Mouse (Mus musculus): ENCODE measurements at regions not wholly inside any gene's neighbourhood (a gene's known extent, or its start where the extent isn't known, plus 50 kb on each side); places are given as distances from the start of the nearest gene placed in this dataset.

- no peak for TF ChIP-seq MEF2A (IDR thresholded peaks at IDR 0.05; ENCODE audit: extremely low read depth, insufficient replicate concordance, low read depth, low read length, poor library complexity, severe bottlenecking)
Measured at GRCm38 (mm10) chr6:139132083-139132679, 369.6 kb downstream of the Rergl start (continued).

GRCm38 (mm10) chr6:139108263-139108662, 393.5 kb downstream of the Rergl start:
- Histone ChIP-seq H3K27ac (ENCODE audit: control insufficient read depth, low read depth, low read length) (no peak overlapping the region), H3K27me3 (ENCODE audit: control insufficient read depth in 1 of 2, insufficient read depth in 2 of 2, low read length in 2 of 2) (no peaks in the 10 kb centered on the region), H3K9ac (ENCODE audit: control insufficient read depth, low read depth, low read length, poor library complexity, severe bottlenecking) (no peak overlapping the region), H3K36me3 (ENCODE audit: control insufficient read depth in 1 of 2, insufficient read depth in 2 of 2, low read length in 2 of 2) (no peaks in the 10 kb centered on the region), H3K9me3 (replicated peaks; ENCODE audit: insufficient read depth, low read length) (no peaks in the 10 kb centered on the region), H3K4me3 (ENCODE audit: control insufficient read depth in 1 of 2, insufficient read depth in 1 of 2, low read depth in 2 of 2, low read length in 2 of 2) (no peak overlapping the region), H3K4me1 (ENCODE audit: control insufficient read depth in 1 of 2, insufficient read depth in 2 of 2, low read length in 2 of 2) (no peaks in the 10 kb centered on the region), H3K79me2 (ENCODE audit: control insufficient read depth, insufficient read depth, low read length, poor library complexity) (no peaks in the 10 kb centered on the region)
- no peak for DNase-seq (ENCODE audit: low read depth, low spot score)
- TF ChIP-seq CTCF (IDR thresholded peaks at IDR 0.05 in 2 of 3, conservative IDR thresholded peaks at IDR 0.05 in 1 of 3; ENCODE audit: control insufficient read depth in 1 of 3, insufficient read depth in 1 of 3, low read depth in 2 of 3, low read length in 3 of 3, poor library complexity in 1 of 3, severe bottlenecking in 1 of 3) = no peak
- no peak for TF ChIP-seq ETS1 (IDR thresholded peaks at IDR 0.05; ENCODE audit: low read depth, low read length)
- TF ChIP-seq RAD21 (IDR thresholded peaks at IDR 0.05; ENCODE audit: low read depth, low read length) = no peak
- TF ChIP-seq ELF1 (IDR thresholded peaks at IDR 0.05; ENCODE audit: low read depth, low read length) = no peak

GRCm38 (mm10) chr6:139103397-139103796, 398.4 kb downstream of the Rergl start:
- no peak for DNase-seq (ENCODE audit: low read depth, low spot score)
- H3K36me3 ChIP-seq (ENCODE audit: control insufficient read depth in 1 of 2, insufficient read depth in 2 of 2, low read length in 2 of 2) = no peaks in the 10 kb centered on the region
- no peaks in the 10 kb centered on the region for H3K79me2 ChIP-seq (ENCODE audit: control insufficient read depth, insufficient read depth, low read length, poor library complexity)
- no peak overlapping the region for H3K9ac ChIP-seq (ENCODE audit: control insufficient read depth, low read depth, low read length, poor library complexity, severe bottlenecking)
- H3K4me3 ChIP-seq (ENCODE audit: control insufficient read depth in 1 of 2, insufficient read depth in 1 of 2, low read depth in 2 of 2, low read length in 2 of 2) = no peak overlapping the region
- no peaks in the 10 kb centered on the region for H3K27me3 ChIP-seq (ENCODE audit: control insufficient read depth in 1 of 2, insufficient read depth in 2 of 2, low read length in 2 of 2)
- H3K9me3 ChIP-seq (replicated peaks; ENCODE audit: insufficient read depth, low read length) = no peaks in the 10 kb centered on the region
- TF ChIP-seq SMC3 (IDR thresholded peaks at IDR 0.05; ENCODE audit: low read depth, low read length) (no peak), CTCF (IDR thresholded peaks at IDR 0.05 in 2 of 3, conservative IDR thresholded peaks at IDR 0.05 in 1 of 3; ENCODE audit: control insufficient read depth in 1 of 3, insufficient read depth in 1 of 3, low read depth in 2 of 3, low read length in 3 of 3, poor library complexity in 1 of 3, severe bottlenecking in 1 of 3) (no peak), EP300 (IDR thresholded peaks at IDR 0.05; ENCODE audit: low read depth in 1 of 2, low read length in 2 of 2) (no peak), E2F4 (IDR thresholded peaks at IDR 0.05; ENCODE audit: borderline replicate concordance, low read depth, low read length) (no peak)
- H3K4me1 ChIP-seq (ENCODE audit: control insufficient read depth in 1 of 2, insufficient read depth in 2 of 2, low read length in 2 of 2) = no peaks in the 10 kb centered on the region
- H3K27ac ChIP-seq (ENCODE audit: control insufficient read depth, low read depth, low read length) = no peak overlapping the region

GRCm38 (mm10) chr6:139099273-139099672, 402.5 kb downstream of the Rergl start:
- H3K27me3 ChIP-seq (ENCODE audit: control insufficient read depth in 1 of 2, insufficient read depth in 2 of 2, low read length in 2 of 2) = no peaks in the 10 kb centered on the region
- DNase-seq (ENCODE audit: low read depth, low spot score) = no peak
- no peaks in the 10 kb centered on the region for H3K9me3 ChIP-seq (replicated peaks; ENCODE audit: insufficient read depth, low read length)

More at GRCm38 (mm10) chr6:139099273-139099672, 402.5 kb downstream of the Rergl start:
- Histone ChIP-seq H3K4me1 (ENCODE audit: control insufficient read depth in 1 of 2, insufficient read depth in 2 of 2, low read length in 2 of 2) (no peaks in the 10 kb centered on the region), H3K79me2 (ENCODE audit: control insufficient read depth, insufficient read depth, low read length, poor library complexity) (no peaks in the 10 kb centered on the region), H3K27ac (ENCODE audit: control insufficient read depth, low read depth, low read length) (no peak overlapping the region), H3K4me3 (ENCODE audit: control insufficient read depth in 1 of 2, insufficient read depth in 1 of 2, low read depth in 2 of 2, low read length in 2 of 2) (no peak overlapping the region), H3K9ac (ENCODE audit: control insufficient read depth, low read depth, low read length, poor library complexity, severe bottlenecking) (no peak overlapping the region), H3K36me3 (ENCODE audit: control insufficient read depth in 1 of 2, insufficient read depth in 2 of 2, low read length in 2 of 2) (no peaks in the 10 kb centered on the region)
- TF ChIP-seq USF2 (IDR thresholded peaks at IDR 0.05; ENCODE audit: borderline replicate concordance in 1 of 2, insufficient read depth in 1 of 2, low read depth in 1 of 2, low read length in 2 of 2) (no peak), JUND (IDR thresholded peaks at IDR 0.05; ENCODE audit: low read depth, low read length) (no peak), MEF2A (IDR thresholded peaks at IDR 0.05; ENCODE audit: extremely low read depth, insufficient replicate concordance, low read depth, low read length, poor library complexity, severe bottlenecking) (no peak), MAFK (IDR thresholded peaks at IDR 0.05; ENCODE audit: borderline replicate concordance, low read depth, low read length) (no peak), EP300 (IDR thresholded peaks at IDR 0.05; ENCODE audit: low read depth in 1 of 2, low read length in 2 of 2) (no peak), SMC3 (IDR thresholded peaks at IDR 0.05; ENCODE audit: low read depth, low read length) (no peak), HCFC1 (IDR thresholded peaks at IDR 0.05; ENCODE audit: low read depth, low read length) (no peak), GABPA (IDR thresholded peaks at IDR 0.05; ENCODE audit: low read depth, low read length) (no peak), TCF12 (IDR thresholded peaks at IDR 0.05; ENCODE audit: low read depth, low read length) (no peak), ETS1 (IDR thresholded peaks at IDR 0.05; ENCODE audit: low read depth, low read length) (no peak), TAL1 (IDR thresholded peaks at IDR 0.05; ENCODE audit: low read length) (no peak), TBP (IDR thresholded peaks at IDR 0.05; ENCODE audit: low read depth, low read length) (no peak), ZMIZ1 (IDR thresholded peaks at IDR 0.05; ENCODE audit: low read depth, low read length) (no peak), ZNF384 (IDR thresholded peaks at IDR 0.05; ENCODE audit: low read depth, low read length) (no peak), BHLHE40 (IDR thresholded peaks at IDR 0.05; ENCODE audit: borderline replicate concordance, low read depth, low read length) (no peak)

Measured in MEL (cell line).